Mouse (Mus musculus) heart, adult 8-10 months (tissue): ENCODE results near the gene Prkab1. TPM values are rescaled to one million over a fixed set of nuclear protein-coding genes. Genes with fewer than 3 reads are reported as not detected.
A peak's percentile ranks its signal among the peaks of the same experiment; 100 is the strongest.

ENCODE experiments used
- DNase-seq: peaks from one replicate; pipeline ENCODE4 v3.0.0; 2022; ENCODE audit warnings: low spot score
- total RNA-seq, 4 experiments: library from RNA; stranded (reverse); gene quantifications; 2 replicates each; pipeline ENCODE4 v1.2.4; 2022

Prkab1 gene
- total RNA-seq: 10 to 100 TPM; 43.4 to 62.6 (median 47.1) TPM

- DNase-seq: peak; percentile 96
Measured at GRCm38 (mm10) chr5:116024327-116024739, at the start of gene Prkab1. Gene Prkab1 (minus strand): TSS chr5:116024508.

- no peak for DNase-seq
Measured at GRCm38 (mm10) chr5:116069618-116070017, 45.3 kb upstream of the Prkab1 start.

GRCm38 (mm10) chr5:116052826-116053225 is 28.5 kb upstream of the Prkab1 start:
- DNase-seq: no peak

DNA sequence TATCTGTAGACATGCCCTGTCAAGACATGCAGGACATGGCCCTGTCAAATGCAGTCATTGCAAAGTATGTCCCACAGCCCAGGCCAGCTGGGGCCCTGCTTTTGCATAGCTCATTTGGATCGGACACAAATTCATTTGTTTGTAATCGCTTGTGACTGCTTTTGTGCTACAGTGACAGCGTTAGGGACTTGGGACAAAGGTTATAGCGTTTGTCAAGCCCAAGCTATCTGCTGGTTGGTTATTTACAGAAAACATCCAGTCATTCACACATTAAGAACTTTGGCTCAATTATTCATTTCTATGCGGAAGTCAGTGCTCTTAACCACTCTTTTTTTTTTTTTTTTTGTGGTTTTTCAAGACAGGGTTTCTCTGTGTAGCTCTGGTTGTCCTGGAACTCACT is 27.9 kb upstream of the Prkab1 start:
- no peak for DNase-seq

- no peak for DNase-seq
Measured at GRCm38 (mm10) chr5:116049821-116050220, 25.5 kb upstream of the Prkab1 start.

DNA sequence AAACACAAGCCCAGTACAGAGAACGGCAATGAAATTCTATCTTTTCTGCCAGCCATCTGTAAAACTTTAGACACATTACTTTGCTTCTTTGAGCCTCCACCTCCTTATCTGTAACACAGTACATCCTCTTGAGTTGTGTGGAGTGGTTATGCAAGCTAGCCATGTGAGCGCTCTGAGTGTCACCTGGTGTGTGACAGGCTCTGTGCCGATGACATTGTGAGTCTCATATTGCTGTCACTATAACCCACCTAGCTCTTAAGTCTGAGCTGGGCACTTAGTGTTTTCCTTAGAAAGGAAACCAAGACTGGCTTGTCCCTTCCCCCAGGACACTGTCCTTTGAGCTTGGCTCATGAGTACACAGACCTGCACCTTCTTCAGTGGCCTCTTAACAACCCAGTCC is 24.0 kb upstream of the Prkab1 start:
- no peak for DNase-seq

GRCm38 (mm10) chr5:116046246-116046645 is 21.9 kb upstream of the Prkab1 start:
- no peak for DNase-seq

- DNase-seq: no peak
Measured at GRCm38 (mm10) chr5:116045581-116045980, 21.3 kb upstream of the Prkab1 start.

DNA sequence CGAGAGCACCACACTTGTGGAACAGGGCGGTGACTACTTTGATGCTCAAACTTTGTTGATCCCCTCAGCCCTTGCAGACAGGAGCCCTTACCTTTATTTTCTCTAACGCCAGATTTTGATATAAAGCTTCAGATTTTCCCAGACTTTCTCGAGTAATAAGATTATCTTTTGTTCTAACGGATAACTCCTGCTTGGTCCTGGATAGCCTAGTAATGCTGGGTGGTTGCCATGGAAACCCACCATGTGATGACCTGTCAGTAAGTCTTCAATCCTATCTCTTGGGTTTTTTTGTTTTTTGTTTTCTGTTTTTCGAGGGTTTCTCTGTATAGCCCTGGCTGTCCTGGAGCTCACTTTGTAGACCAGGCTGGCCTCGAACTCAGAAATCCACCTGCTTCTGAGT is 17.9 kb upstream of the Prkab1 start:
- DNase-seq: no peak

DNA sequence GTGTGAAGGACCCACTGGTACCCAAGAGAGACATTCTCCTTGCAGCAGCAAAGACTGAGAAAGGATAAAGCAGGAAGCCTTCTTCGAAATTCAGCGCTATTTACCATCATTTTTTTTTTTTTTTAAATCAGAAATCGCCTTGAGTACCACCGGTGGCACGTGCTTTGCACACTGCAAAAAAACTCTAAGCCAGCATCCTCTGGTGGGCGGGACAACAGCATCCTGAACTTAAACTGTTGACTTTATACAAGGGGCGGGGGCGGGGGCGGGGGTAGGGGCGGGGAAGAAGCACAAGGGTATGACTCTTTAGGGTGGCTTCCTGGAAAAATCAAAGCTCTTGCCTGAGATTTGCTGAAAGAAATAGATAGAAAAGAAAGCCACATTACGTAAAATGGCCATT is 15.4 kb upstream of the Prkab1 start:
- DNase-seq: no peak

DNA sequence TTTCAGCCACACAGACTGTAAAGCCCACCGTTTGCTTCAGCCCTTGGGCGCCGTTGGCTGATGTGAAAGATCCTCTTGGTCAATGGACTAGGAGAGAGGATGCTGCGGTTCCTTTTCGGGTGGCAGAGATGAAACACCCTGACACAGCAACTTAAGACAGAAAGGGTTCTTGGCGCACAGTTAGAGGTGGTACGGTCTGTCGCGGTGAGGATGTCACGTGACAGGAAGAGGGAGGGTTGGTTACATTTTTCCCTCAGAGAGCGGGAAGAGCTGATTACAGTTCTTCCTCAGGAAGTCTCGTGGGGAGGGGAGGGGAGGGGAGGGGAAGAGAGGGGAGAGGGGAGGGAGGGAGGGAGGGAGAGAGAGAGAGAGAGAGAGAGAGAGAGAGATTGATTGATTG is 13.4 kb upstream of the Prkab1 start:
- DNase-seq: no peak

DNA sequence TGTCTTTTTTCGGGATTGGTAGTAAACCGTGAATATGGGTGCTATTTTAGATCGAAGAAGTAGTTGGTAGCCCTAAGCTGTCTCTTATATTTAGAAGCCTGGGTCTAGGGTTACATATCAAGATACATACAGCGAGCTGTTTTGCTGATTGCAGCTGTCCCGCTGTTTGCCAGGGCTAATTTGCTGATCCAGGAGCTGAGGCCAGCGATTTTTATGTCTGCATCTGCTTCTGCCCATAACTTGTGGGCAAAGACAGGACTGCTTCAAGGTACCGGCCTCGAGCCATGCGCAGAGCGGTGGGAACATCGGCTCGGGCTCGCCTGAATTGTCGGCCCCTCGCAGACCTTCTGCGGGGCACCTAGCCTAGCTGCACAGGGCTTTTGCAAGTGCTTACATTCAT is 12.2 kb upstream of the Prkab1 start:
- no peak for DNase-seq

DNA sequence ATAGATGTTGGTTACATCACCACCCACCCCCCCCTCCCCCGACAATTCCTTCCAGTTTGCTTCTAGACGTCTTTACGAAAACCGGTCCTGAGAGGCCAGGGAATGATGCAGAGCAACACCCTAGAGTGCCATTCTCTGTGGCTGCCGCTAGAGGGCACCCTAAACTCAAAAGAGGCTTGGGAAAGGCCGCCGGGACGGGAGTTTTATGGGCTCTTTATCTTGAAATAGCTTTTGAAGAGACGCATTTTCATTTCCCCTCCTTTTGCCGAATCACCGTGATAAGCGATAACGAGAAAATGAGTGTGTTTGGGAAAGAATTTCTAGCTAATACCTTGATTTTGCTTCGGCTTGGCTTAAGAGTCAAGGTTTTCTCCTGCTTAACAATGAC is 6.9 kb upstream of the Prkab1 start:
- peak; percentile 53 for DNase-seq

DNA sequence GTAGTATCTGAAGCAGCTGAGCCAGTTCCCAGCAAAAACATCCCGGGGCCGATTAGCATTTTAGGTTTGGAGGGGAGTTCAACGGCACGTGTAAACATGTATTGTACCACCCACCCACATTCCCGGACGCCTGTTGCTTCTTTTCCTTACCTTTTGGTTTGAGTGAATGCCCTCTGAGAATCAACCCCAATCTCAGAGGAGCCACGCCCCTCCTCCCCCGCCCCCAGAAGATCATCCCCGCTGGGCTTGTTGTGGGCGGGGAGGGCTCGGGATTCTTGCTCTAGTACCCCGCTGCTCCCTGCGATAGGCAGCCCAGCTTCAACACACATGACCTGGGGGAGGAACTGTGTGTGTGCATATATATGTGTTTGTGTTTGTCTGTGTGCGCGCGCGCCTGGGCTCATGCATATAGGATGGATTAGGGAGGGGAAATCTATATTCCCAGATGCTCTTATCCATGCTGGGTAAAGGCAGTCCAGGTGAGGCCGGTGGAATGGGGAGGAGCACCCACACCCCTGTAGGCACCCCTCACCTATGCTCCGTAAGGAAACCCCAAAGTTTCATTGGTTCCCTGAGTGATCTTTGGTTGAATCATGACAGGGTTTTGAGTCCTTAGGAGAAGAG is 6.4 kb upstream of the Prkab1 start:
- no peak for DNase-seq

DNA sequence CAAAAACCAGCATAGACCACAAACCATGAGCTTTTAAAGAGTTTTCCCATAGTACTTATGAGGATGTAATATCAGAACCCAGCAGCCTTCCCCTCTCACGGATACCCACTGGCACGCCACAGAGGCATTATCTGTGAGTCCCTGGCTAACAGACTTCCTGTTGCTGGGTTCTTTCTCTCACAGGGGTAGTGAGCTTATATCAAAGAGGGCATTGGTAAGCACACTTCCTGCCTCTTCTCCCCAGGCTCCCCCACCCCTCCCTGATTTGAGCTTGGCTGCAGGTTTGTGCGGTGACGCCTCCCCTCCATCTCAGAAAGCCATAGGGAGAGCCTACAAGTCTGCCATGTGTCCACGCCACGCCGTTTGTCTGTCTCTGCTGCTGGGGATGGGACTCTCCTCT is 4.8 kb upstream of the Prkab1 start:
- DNase-seq: no peak

DNA sequence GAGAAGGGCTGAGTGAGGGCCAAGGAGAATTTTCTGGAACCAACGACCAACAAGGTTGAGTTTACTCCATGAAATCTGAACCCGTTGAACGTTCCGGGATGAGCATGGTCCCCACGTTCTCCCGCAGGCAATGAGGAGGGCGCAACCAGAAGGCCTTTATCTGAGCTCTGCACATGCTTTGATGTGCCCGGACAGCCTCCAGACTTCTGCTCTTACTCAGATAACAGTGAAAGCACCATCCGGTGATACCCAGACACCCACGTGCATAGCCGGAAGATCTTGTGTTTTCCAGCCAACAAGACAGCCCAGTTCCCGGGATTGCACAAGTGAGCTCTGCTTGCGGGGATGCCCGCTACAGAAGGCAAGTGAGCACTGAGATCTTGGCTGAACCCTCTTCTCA is 2.3 kb upstream of the Prkab1 start:
- no peak for DNase-seq

DNA sequence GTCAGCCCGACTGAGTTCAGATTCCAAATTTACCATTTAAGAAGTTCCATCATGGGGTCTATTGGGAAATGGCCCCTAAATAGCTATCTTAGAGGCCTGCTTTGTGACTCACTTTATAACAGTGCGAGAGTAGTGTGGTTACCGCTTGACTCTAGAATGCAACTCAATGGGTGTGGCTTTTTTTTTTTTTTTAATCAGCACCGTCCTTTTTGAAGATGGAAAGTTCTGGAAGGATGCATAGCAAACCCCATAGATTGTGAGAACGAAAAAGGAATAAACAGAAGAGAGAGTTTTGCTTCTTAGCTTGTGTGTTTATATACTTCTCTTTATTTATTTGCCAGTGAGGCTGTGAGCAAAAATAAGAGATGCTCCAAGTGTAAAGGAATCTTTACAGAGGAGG is 1.8 kb upstream of the Prkab1 start:
- DNase-seq: no peak

DNA sequence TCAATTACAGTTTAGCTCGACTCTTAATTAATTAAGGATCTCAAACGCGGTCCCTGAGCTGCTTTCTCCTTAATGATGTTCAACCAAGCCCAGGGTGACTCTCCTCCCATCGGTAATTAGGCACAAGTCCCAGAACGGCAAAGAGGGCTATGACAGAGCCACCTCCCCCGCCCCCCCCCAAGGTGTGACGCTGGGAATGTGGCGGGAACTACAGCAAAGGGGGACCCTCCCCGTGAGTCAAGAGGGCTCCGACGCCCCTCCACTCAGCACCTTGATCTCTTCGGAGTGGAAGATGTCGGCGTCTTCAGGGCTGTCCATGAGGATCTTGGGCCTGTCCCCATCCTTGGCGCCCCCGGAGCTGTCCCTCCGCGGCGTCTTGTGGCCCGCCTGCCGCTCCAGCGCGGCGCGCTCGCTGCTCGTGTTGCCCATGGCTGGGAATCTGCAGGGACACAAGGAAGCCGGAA is 455 bp downstream of the Prkab1 start:
- no peak for DNase-seq

DNA sequence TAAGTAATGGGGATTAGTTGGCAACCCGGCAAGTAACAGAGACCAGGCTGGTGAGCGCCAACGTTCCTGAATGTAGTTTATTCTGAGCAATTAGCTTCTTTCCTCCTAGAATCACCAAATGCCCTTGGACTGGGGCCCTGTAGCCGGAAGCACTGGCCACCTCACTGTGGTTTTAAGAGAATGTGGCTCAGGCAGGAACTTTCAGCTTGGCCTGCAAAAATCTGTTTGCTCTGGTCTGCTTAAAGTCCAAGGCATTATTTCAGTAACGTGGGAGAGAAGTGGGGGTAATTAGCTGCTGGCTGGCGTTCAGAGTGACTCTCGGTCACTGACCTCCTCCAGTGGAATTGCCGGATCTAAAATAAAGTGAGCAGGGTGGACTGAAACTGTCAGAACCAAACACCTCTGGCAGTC is 1.1 kb downstream of the Prkab1 start:
- no peak for DNase-seq

GRCm38 (mm10) chr5:116022658-116023200 is 1.6 kb downstream of the Prkab1 start:
- no peak for DNase-seq

- no peak for DNase-seq
Measured at GRCm38 (mm10) chr5:116022131-116022530, 2.2 kb downstream of the Prkab1 start.

GRCm38 (mm10) chr5:116021552-116021951 is 2.8 kb downstream of the Prkab1 start:
- DNase-seq: no peak

- DNase-seq: peak; percentile 66
Measured at GRCm38 (mm10) chr5:116019371-116019770, 4.9 kb downstream of the Prkab1 start.

GRCm38 (mm10) chr5:116018784-116019183 is 5.5 kb downstream of the Prkab1 start:
- no peak for DNase-seq
